Mouse (Mus musculus) kidney, embryonic 16.5 days (tissue): ENCODE results near the gene Elovl7. TPM values are rescaled to one million over a fixed set of nuclear protein-coding genes. Genes with fewer than 3 reads are reported as not detected.

Source experiments
- ATAC-seq: fragments of 200-750 bp; cut with Nextera tagmentation; 2 replicates; pipeline ENCODE4 v1.8.0; 2017; ENCODE audit warnings: moderate TSS enrichment; ENCODE audit not compliant: low FRiP score, low TSS enrichment
- H3K27ac ChIP-seq: fragments of 300-500 bp; sonication (generic); 2 replicates; pipeline ENCODE4 v1.5.1; 2014; ENCODE audit warnings: low read length
- H3K27me3 ChIP-seq: fragments of 300-500 bp; sonication (generic); 2 replicates; pipeline ENCODE4 v1.6.1; 2014; ENCODE audit warnings: low read length, control low read depth, mixed read lengths; ENCODE audit not compliant: insufficient read depth
- H3K36me3 ChIP-seq: fragments of 300-500 bp; sonication (generic); 2 replicates; pipeline ENCODE4 v1.6.1; 2014; ENCODE audit warnings: low read length, control low read depth, mixed read lengths; ENCODE audit not compliant: insufficient read depth
- H3K4me1 ChIP-seq: fragments of 300-500 bp; sonication (generic); 2 replicates; pipeline ENCODE4 v1.6.1; 2014; ENCODE audit warnings: low read length, control low read depth, mixed read lengths; ENCODE audit not compliant: insufficient read depth
- H3K4me2 ChIP-seq: fragments of 300-500 bp; sonication (generic); replicated peaks from 2 replicates; pipeline ENCODE4 v1.6.1; 2014; ENCODE audit warnings: low read depth, low read length
- H3K4me3 ChIP-seq: fragments of 300-500 bp; sonication (generic); 2 replicates; pipeline ENCODE4 v1.5.1; 2014; ENCODE audit warnings: mild to moderate bottlenecking, low read length
- H3K9ac ChIP-seq: fragments of 300-500 bp; sonication (generic); replicated peaks from 2 replicates; pipeline ENCODE4 v1.6.1; 2014; ENCODE audit warnings: low read length
- H3K9me3 ChIP-seq: fragments of 300-500 bp; sonication (generic); 2 replicates; pipeline ENCODE4 v1.6.1; 2016; ENCODE audit warnings: low read length, control low read depth
- WGBS: fragments of 180-500 bp; shearing (Covaris S2); extraction: QIAGEN DNeasy Blood & Tissue Kit; methylation state at CpG from one replicate; pipeline ENCODE4 v1.1.7; 2014; 5-methylcytosine and 5-hydroxymethylcytosine counted together
- polyA plus RNA-seq: library from polyadenylated mRNA; unstranded; fragments of >200 nt; fragmentation: Nextera tagmentation; extraction: Ambion mirVana; gene quantifications from 2 replicates; pipeline ENCODE4 v1.2.1, GENCODE M21; 2015

Gene Elovl7
- polyA plus RNA-seq, 1 experiment from 2014 or later: 22.0 TPM

GRCm38 (mm10) chr13:108290314-108290713 is 76.1 kb downstream of the Elovl7 start:
- WGBS: 85% methylated on average over 4 of the region's 4 CpGs
- Histone ChIP-seq H3K9me3 (no peaks in the 10 kb centered on the region), H3K27me3 (no peaks in the 10 kb centered on the region), H3K4me2 (no peak overlapping the region), H3K9ac (no peak overlapping the region), H3K36me3 (no peaks in the 10 kb centered on the region), H3K27ac (no peak overlapping the region), H3K4me3 (no peak overlapping the region), H3K4me1 (no peaks in the 10 kb centered on the region)
- no peak for ATAC-seq

GRCm38 (mm10) chr13:108297350-108298093 is 83.3 kb downstream of the Elovl7 start:
- no peaks in the 10 kb centered on the region for H3K27me3 ChIP-seq
- H3K36me3 ChIP-seq: no peaks in the 10 kb centered on the region
- H3K27ac ChIP-seq: peak overlapping the region; percentile 72
- H3K4me1 ChIP-seq: peaks cover 12% of the 10 kb centered on the region
- 6% methylated on average over 12 of the region's 12 CpGs for WGBS
- H3K9ac ChIP-seq: peak overlapping the region; percentile 46
- H3K4me3 ChIP-seq: peak overlapping the region; percentile 43
- peak overlapping the region; percentile 63 for H3K4me2 ChIP-seq
- peak; percentile 88 for ATAC-seq
- no peaks in the 10 kb centered on the region for H3K9me3 ChIP-seq

DNA sequence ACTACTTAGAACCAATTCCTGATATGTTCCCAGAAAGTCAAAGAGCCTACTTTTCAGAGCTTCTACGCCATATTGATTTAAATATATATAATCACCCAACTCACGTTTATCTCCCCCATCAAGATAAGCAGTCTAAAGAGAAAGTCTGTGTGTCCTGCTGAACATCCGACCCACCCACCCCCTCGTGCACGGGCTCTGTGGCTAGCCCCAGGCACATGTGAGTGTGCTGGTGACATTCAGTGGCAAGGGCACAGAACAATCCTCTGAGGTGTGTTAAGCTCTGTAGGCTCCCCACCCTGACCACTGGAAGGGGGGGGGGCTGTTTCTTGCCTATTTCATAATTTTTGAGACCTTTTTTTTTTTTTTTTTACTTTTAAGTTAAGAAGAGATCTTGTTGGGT is 84.0 kb downstream of the Elovl7 start:
- ATAC-seq: no peak
- H3K36me3 ChIP-seq: no peaks in the 10 kb centered on the region
- WGBS: 53% methylated on average over 5 of the region's 5 CpGs
- H3K9ac ChIP-seq: no peak overlapping the region
- peaks cover 12% of the 10 kb centered on the region for H3K4me1 ChIP-seq
- no peaks in the 10 kb centered on the region for H3K9me3 ChIP-seq
- no peak overlapping the region for H3K4me3 ChIP-seq
- H3K27me3 ChIP-seq: no peaks in the 10 kb centered on the region
- no peak overlapping the region; the same call in 1 of the 2 replicates for H3K27ac ChIP-seq
- H3K4me2 ChIP-seq: no peak overlapping the region

- H3K4me3 ChIP-seq: no peak overlapping the region
- H3K27ac ChIP-seq: peak overlapping the region; percentile 58; the same call in 1 of the 2 replicates
- H3K36me3 ChIP-seq: no peaks in the 10 kb centered on the region
- H3K9ac ChIP-seq: no peak overlapping the region
- H3K4me2 ChIP-seq: no peak overlapping the region
- peaks cover 12% of the 10 kb centered on the region for H3K4me1 ChIP-seq
- ATAC-seq: 0 out of 2 replicates have a peak, but pooled peaks have one; percentile 26
- no peaks in the 10 kb centered on the region for H3K9me3 ChIP-seq
- no peaks in the 10 kb centered on the region for H3K27me3 ChIP-seq
- 18% methylated on average over 5 of the region's 5 CpGs for WGBS
These were observed 86.2 kb downstream of the Elovl7 start for GRCm38 (mm10) chr13:108300346-108300950.

- ATAC-seq: 0 out of 2 replicates have a peak, but pooled peaks have one; percentile 7
- Histone ChIP-seq H3K36me3 (no peaks in the 10 kb centered on the region), H3K9ac (no peak overlapping the region), H3K27ac (peak overlapping the region; percentile 50), H3K4me2 (no peak overlapping the region), H3K4me1 (peaks cover 12% of the 10 kb centered on the region), H3K4me3 (no peak overlapping the region), H3K9me3 (no peaks in the 10 kb centered on the region), H3K27me3 (no peaks in the 10 kb centered on the region)
- 48% methylated on average over 7 of the region's 7 CpGs for WGBS
These were observed 87.2 kb downstream of the Elovl7 start for GRCm38 (mm10) chr13:108301411-108301810.

- 0 out of 2 replicates have a peak, but pooled peaks cover 5% of the 10 kb centered on the region for H3K4me1 ChIP-seq
- no peak overlapping the region for H3K27ac ChIP-seq
- 84% methylated on average over 7 of the region's 7 CpGs for WGBS
- no peaks in the 10 kb centered on the region for H3K27me3 ChIP-seq
- no peak overlapping the region for H3K4me2 ChIP-seq
- no peak for ATAC-seq
- H3K36me3 ChIP-seq: no peaks in the 10 kb centered on the region
- H3K4me3 ChIP-seq: no peak overlapping the region
- no peak overlapping the region for H3K9ac ChIP-seq
- H3K9me3 ChIP-seq: no peaks in the 10 kb centered on the region
These were observed 88.9 kb downstream of the Elovl7 start for GRCm38 (mm10) chr13:108302957-108303675.

GRCm38 (mm10) chr13:108303841-108304240 is 89.6 kb downstream of the Elovl7 start:
- H3K27me3 ChIP-seq: no peaks in the 10 kb centered on the region
- no peak overlapping the region for H3K27ac ChIP-seq
- H3K36me3 ChIP-seq: no peaks in the 10 kb centered on the region
- no peak overlapping the region for H3K4me2 ChIP-seq
- H3K9ac ChIP-seq: no peak overlapping the region
- H3K4me1 ChIP-seq: 0 out of 2 replicates have a peak, but pooled peaks cover 5% of the 10 kb centered on the region
- ATAC-seq: no peak
- no peak overlapping the region for H3K4me3 ChIP-seq
- no peaks in the 10 kb centered on the region for H3K9me3 ChIP-seq
- 44% methylated on average over 1 of the region's 1 CpGs for WGBS

DNA sequence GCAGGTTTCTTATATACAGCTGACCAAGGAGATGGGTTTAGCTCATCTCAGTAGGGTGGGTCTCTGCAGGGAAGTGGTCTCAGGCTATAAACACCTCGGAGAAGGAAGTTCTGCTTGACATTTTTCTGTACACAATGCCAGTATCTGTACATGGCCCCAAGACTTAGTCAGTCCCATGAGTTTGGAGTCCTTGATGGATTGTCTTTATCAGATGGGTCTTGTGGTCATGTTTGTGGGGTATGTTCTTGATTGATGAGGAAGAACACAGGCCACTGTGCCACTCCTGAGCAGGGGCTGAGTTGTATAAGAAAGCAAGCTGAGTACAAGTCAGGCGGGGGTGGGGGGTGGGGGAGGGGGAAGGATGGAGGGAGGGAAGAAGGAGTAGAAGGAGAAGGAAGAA is 90.5 kb downstream of the Elovl7 start:
- H3K9me3 ChIP-seq: no peaks in the 10 kb centered on the region
- no peak overlapping the region for H3K4me3 ChIP-seq
- WGBS: 61% methylated on average over 2 of the region's 2 CpGs
- H3K36me3 ChIP-seq: no peaks in the 10 kb centered on the region
- H3K27me3 ChIP-seq: no peaks in the 10 kb centered on the region
- no peak overlapping the region for H3K4me2 ChIP-seq
- 0 out of 2 replicates have a peak, but pooled peaks cover 5% of the 10 kb centered on the region for H3K4me1 ChIP-seq
- H3K27ac ChIP-seq: no peak overlapping the region
- H3K9ac ChIP-seq: no peak overlapping the region
- no peak for ATAC-seq

- Histone ChIP-seq H3K27me3 (no peaks in the 10 kb centered on the region), H3K9ac (peak within 1 kb of the TSS; percentile 65), H3K36me3 (no peaks in the 10 kb centered on the region), H3K4me2 (peak within 1 kb of the TSS; percentile 82), H3K4me3 (peak within 1 kb of the TSS; percentile 79), H3K9me3 (0 out of 2 replicates have a peak, but pooled peaks cover under 1% of the 10 kb centered on the region), H3K4me1 (peaks cover 10% of the 10 kb centered on the region), H3K27ac (0 out of 2 replicates have a peak within 1 kb of the TSS, but pooled peaks have one; percentile 7)
- ATAC-seq: peak; percentile 98
- WGBS: under 1% methylated on average over 48 of the region's 48 CpGs
These were observed 101.7 kb downstream of the Elovl7 start, which contains the start of gene Depdc1b for GRCm38 (mm10) chr13:108315702-108316486. Depdc1b (plus strand) TSS chr13:108316332.
